Mouse (Mus musculus) neural tube, embryonic 15.5 days (tissue): ENCODE data around the gene Meis2. TPM values are rescaled to one million over a fixed set of nuclear protein-coding genes. Genes with fewer than 3 reads are reported as not detected.

ENCODE experiments used
- ATAC-seq: fragments of 200-750 bp; cut with Nextera tagmentation; 2 replicates; pipeline ENCODE4 v1.8.0; 2017; ENCODE audit warnings: mild to moderate bottlenecking, moderate TSS enrichment, moderate library complexity; ENCODE audit not compliant: low FRiP score
- H3K27ac ChIP-seq: fragments of 300-500 bp; sonication (generic); replicated peaks from 2 replicates; pipeline ENCODE4 v1.5.1; 2015; ENCODE audit warnings: mild to moderate bottlenecking, inconsistent platforms
- H3K27me3 ChIP-seq: fragments of 300-500 bp; sonication (generic); replicated peaks from 2 replicates; pipeline ENCODE4 v1.6.1; 2015; ENCODE audit warnings: inconsistent platforms
- H3K36me3 ChIP-seq: fragments of 300-500 bp; sonication (generic); 2 replicates; pipeline ENCODE4 v1.6.1; 2015; ENCODE audit warnings: inconsistent platforms
- H3K4me1 ChIP-seq: fragments of 300-500 bp; sonication (generic); 2 replicates; pipeline ENCODE4 v1.6.1; 2015; ENCODE audit warnings: inconsistent platforms
- H3K4me2 ChIP-seq: fragments of 300-500 bp; sonication (generic); 2 replicates; pipeline ENCODE4 v1.6.1; 2015; ENCODE audit warnings: inconsistent platforms, mild to moderate bottlenecking, moderate library complexity
- H3K4me3 ChIP-seq: fragments of 300-500 bp; sonication (generic); replicated peaks from 2 replicates; pipeline ENCODE4 v1.5.1; 2015; ENCODE audit warnings: mild to moderate bottlenecking, inconsistent platforms
- H3K9ac ChIP-seq: fragments of 300-500 bp; sonication (generic); replicated peaks from 2 replicates; pipeline ENCODE4 v1.6.1; 2015; ENCODE audit warnings: mild to moderate bottlenecking, inconsistent platforms
- H3K9me3 ChIP-seq: fragments of 300-500 bp; sonication (generic); replicated peaks from 2 replicates; pipeline ENCODE4 v1.6.1; 2016; ENCODE audit warnings: inconsistent platforms
- WGBS: fragments of 180-500 bp; shearing (Covaris S2); methylation state at CpG from one replicate; pipeline ENCODE4 v1.1.7; 2015; ENCODE audit warnings: mixed read lengths; 5-methylcytosine and 5-hydroxymethylcytosine counted together
- polyA plus RNA-seq: library from polyadenylated mRNA; unstranded; fragments of >200 nt; fragmentation: Nextera tagmentation; extraction: Ambion mirVana; gene quantifications from 2 replicates; pipeline ENCODE4 v1.2.1, GENCODE M21; 2015

Meis2 gene
- polyA plus RNA-seq, 1 experiment from 2014 or later, result 95.5 TPM

DNA sequence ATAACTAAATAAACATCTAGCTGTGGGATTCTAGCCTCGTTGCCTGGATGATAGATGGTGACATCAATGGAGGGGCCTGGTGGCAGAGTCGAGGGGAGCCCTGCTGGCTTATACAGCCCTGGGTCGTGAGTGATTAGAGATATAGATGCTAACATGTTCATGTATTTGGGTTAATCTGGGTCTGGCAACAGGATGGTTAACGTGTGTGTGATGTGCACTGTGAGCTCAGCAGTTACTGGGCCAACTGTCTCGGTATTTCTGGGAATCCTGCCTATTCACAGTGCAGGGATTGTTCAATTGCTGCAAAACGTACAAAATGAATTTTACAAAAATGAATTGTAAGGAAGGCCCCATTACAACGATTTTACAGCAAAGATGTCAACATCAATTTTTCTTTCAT, 20.6 kb downstream of the Meis2 start:
- H3K4me2 ChIP-seq, result no peak overlapping the region
- 0 out of 2 replicates have a peak overlapping the region, but pooled peaks have one; percentile 23 for H3K27ac ChIP-seq
- H3K9me3 ChIP-seq, result no peaks in the 10 kb centered on the region
- H3K9ac ChIP-seq, result no peak overlapping the region
- H3K27me3 ChIP-seq, result no peaks in the 10 kb centered on the region
- peaks cover 28% of the 10 kb centered on the region for H3K4me1 ChIP-seq
- 15% methylated on average over 7 of the region's 7 CpGs for WGBS
- no peaks in the 10 kb centered on the region for H3K36me3 ChIP-seq
- no peak overlapping the region for H3K4me3 ChIP-seq
- ATAC-seq, result peak; percentile 25; the same call in 1 of the 2 replicates

DNA sequence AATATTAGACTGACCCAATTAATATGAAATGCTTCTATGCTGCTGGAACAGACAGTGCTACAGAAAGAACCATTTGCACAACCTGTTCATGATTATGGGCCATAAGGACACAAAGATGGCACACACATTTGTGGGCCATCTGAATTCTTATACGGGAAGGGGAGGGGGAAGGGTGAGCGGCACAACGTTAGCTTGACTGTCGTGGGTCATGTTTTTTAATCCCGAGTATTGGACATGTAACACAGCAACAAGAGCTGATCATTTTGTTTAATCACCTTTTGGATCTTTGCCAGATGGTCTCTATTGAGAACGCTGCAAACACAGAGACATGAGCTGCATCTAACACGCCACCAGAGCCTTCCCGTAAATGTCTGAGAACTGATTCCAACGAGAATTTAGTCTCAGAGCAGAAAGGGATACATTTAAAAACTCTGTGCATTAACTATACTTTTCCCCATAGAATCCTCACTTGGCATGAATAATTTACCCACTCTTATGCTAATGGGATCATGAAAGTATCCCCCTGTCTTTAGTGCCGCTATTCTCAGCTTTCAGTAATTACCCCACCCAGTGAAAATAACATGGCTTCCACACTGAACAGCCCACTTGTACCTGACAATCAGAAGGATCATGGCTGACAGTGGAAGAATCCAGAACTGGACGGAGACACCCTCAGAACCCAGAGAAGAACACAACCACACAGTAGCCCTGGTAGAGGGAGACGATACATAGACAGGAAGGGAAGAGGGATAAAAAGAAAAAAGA, 22.5 kb downstream of the Meis2 start:
- H3K27ac ChIP-seq, result no peak overlapping the region
- H3K27me3 ChIP-seq, result no peaks in the 10 kb centered on the region
- no peak overlapping the region for H3K9ac ChIP-seq
- no peak overlapping the region for H3K4me3 ChIP-seq
- 20% methylated on average over 12 of the region's 12 CpGs for WGBS
- no peaks in the 10 kb centered on the region for H3K9me3 ChIP-seq
- peak overlapping the region; percentile 19 for H3K4me2 ChIP-seq
- H3K4me1 ChIP-seq, result peaks cover 28% of the 10 kb centered on the region
- no peak for ATAC-seq
- no peaks in the 10 kb centered on the region for H3K36me3 ChIP-seq

DNA sequence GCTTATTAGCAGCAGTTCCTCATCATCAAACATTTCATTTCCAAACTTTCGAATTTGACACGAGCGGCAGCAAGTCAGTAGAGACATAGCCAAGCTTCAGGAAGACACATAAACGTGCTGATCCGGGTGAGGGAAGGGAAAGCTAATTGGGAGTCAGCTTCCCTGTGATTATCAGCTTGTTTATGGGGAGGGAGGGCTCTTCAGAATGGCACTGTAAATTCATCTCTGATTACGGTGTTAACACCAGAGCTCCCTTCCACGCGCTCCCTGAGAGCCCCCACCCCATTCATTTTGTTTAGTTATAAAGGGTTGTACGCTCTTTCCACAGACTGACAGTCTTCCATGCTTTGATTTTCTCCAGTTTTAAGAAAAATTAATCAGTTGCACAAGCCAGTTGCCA, 23.2 kb downstream of the Meis2 start:
- no peak for ATAC-seq
- Histone ChIP-seq H3K4me1 (peaks cover 28% of the 10 kb centered on the region), H3K4me2 (peak overlapping the region; percentile 19), H3K4me3 (no peak overlapping the region), H3K36me3 (no peaks in the 10 kb centered on the region), H3K27ac (no peak overlapping the region), H3K27me3 (no peaks in the 10 kb centered on the region), H3K9ac (no peak overlapping the region), H3K9me3 (no peaks in the 10 kb centered on the region)
- 27% methylated on average over 9 of the region's 9 CpGs for WGBS

DNA sequence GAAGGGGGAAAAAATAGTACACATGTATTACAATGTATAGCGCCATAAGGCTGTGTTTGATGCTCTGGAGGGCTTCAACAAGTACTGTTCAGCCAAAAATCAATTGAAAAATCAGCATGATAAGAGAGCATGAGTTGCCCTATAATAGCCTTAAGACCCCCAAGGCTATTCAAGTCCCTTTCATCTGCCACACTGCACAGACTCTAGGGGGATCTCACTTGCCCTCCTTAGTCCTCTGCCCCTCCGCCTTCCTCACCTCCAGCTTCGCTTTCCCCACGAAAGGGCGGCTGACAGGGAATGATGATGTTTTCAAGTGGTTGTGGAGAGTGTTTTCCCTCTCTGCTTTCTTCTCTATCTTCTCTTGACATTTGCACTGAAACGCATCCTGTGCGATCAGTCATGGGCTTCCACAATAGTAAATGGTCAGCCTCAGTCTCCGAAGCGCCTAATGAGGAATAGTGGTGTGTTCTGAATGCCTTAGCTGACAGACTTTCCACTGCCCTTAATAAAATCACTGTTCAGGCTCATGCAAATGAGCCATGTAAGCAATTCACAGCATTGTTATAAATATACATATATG, 23.9 kb downstream of the Meis2 start:
- no peak for ATAC-seq
- WGBS, result 45% methylated on average over 9 of the region's 9 CpGs
- H3K27ac ChIP-seq, result no peak overlapping the region; the same call in 1 of the 2 replicates
- H3K4me1 ChIP-seq, result peaks cover 28% of the 10 kb centered on the region
- H3K27me3 ChIP-seq, result no peaks in the 10 kb centered on the region
- no peaks in the 10 kb centered on the region for H3K9me3 ChIP-seq
- no peak overlapping the region for H3K9ac ChIP-seq
- no peaks in the 10 kb centered on the region for H3K36me3 ChIP-seq
- no peak overlapping the region for H3K4me2 ChIP-seq
- H3K4me3 ChIP-seq, result no peak overlapping the region

DNA sequence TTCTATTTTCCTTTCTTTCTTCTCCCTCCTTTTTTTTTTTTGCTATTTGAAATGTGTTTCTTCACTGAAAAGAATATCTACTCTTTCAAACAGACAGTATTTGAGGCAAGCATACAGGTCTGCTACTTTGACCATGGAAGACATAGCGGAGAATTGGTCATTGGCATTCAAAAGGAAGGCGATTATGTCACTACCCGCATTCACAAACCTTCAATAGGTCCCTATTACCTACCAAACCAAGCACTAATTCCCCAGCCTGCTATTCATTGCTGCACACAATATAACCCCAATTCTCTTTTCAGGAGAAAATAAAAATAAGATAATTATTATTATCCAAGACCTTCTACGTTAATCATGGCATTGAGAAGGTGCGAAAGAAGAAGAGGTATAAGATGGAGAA, 30.3 kb downstream of the Meis2 start:
- no peak overlapping the region for H3K27ac ChIP-seq
- no peak overlapping the region for H3K4me3 ChIP-seq
- WGBS, result 70% methylated on average over 5 of the region's 5 CpGs
- H3K4me2 ChIP-seq, result no peak overlapping the region
- no peak for ATAC-seq
- 0 out of 2 replicates have a peak, but pooled peaks cover 3% of the 10 kb centered on the region for H3K36me3 ChIP-seq
- no peaks in the 10 kb centered on the region for H3K4me1 ChIP-seq
- no peaks in the 10 kb centered on the region for H3K9me3 ChIP-seq
- no peak overlapping the region for H3K9ac ChIP-seq
- H3K27me3 ChIP-seq, result no peaks in the 10 kb centered on the region

DNA sequence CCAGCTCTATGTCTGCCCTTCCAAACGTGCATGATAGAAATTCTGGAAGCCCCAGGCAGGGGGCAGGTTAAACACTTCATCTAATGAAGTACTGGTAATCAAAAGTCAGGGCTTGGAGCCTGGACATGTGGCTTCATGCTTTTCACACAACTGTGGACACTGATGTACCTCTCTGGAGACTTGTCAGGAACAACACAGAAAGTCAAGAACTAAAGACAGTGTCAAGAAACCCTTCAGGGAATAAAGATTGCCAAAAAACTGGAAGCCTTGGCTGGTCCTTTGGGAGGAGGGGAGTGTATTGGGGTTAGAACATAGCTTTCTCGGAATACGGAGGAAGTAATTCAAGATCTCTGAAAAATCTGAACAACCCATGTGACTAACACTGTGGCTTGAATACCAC, 37.5 kb downstream of the Meis2 start:
- 75% methylated on average over 3 of the region's 3 CpGs for WGBS
- no peaks in the 10 kb centered on the region for H3K9me3 ChIP-seq

DNA sequence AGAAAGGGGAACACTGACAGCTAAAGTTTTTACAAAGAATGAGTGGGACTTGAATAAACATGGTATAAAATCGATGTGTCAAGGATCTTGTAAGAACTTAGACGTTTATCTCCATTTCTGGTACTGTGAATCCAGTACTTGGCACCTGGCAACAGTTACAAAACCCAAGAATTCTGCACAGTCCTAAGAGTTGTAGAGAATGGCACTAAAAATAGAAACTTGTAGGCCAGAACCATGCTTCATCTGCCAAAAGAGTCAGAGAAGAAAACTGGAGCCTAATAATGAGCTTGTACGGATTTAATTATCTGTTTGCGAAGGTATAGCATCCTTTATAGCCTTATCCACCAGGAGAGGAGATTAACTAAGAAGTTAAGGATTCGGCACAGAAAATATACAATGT, 42.8 kb downstream of the Meis2 start:
- WGBS, result 72% methylated on average over 5 of the region's 5 CpGs
- Histone ChIP-seq H3K27me3 (no peaks in the 10 kb centered on the region), H3K4me1 (peaks cover 33% of the 10 kb centered on the region), H3K4me3 (no peak overlapping the region), H3K27ac (no peak overlapping the region), H3K4me2 (no peak overlapping the region), H3K9ac (no peak overlapping the region), H3K36me3 (no peaks in the 10 kb centered on the region), H3K9me3 (no peaks in the 10 kb centered on the region)
- ATAC-seq, result no peak

More for the DNA sequence above, 37.5 kb downstream of the Meis2 start:
- ATAC-seq, result no peak
- no peak overlapping the region for H3K4me2 ChIP-seq
- no peak overlapping the region for H3K4me3 ChIP-seq
- no peak overlapping the region for H3K27ac ChIP-seq
- H3K27me3 ChIP-seq, result no peaks in the 10 kb centered on the region
- no peaks in the 10 kb centered on the region for H3K4me1 ChIP-seq
- 0 out of 2 replicates have a peak, but pooled peaks cover 10% of the 10 kb centered on the region for H3K36me3 ChIP-seq
- H3K9ac ChIP-seq, result no peak overlapping the region

GRCm38 (mm10) chr2:116021931-116022330, 43.7 kb downstream of the Meis2 start:
- H3K4me2 ChIP-seq, result no peak overlapping the region

DNA sequence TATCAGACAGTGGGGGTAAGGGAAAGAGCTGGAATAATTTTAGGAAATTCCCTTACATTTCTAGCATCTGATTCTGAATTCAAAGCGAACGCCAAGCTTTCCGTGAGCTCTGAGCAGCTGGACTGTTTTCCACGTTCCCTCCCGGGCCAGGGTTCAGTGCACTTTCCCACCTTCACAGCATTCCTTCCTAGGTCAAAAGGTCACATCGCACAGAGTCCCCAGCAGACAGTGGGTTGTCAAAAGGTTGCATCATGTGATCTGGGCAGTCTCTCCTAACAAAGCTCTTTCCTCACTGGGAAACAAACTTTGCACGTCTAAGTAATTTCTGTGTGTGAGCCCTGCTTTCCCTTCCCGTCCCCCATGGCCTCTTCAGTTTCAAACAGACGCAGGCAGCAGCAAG, 44.6 kb downstream of the Meis2 start:
- H3K4me2 ChIP-seq, result peak overlapping the region; percentile 40
- H3K27ac ChIP-seq, result peak overlapping the region; percentile 54
- H3K9me3 ChIP-seq, result no peaks in the 10 kb centered on the region
- no peak overlapping the region for H3K4me3 ChIP-seq
- no peak for ATAC-seq
- no peaks in the 10 kb centered on the region for H3K36me3 ChIP-seq
- 0 out of 2 replicates have a peak overlapping the region, but pooled peaks have one; percentile 20 for H3K9ac ChIP-seq
- H3K27me3 ChIP-seq, result no peaks in the 10 kb centered on the region
- H3K4me1 ChIP-seq, result peaks cover 33% of the 10 kb centered on the region
- 7% methylated on average over 9 of the region's 9 CpGs for WGBS

More at GRCm38 (mm10) chr2:116021931-116022330, 43.7 kb downstream of the Meis2 start:
- ATAC-seq, result no peak
- Histone ChIP-seq H3K4me3 (no peak overlapping the region), H3K27me3 (no peaks in the 10 kb centered on the region), H3K36me3 (no peaks in the 10 kb centered on the region), H3K9me3 (no peaks in the 10 kb centered on the region), H3K27ac (no peak overlapping the region), H3K9ac (no peak overlapping the region), H3K4me1 (peaks cover 33% of the 10 kb centered on the region)
- 63% methylated on average over 4 of the region's 4 CpGs for WGBS

DNA sequence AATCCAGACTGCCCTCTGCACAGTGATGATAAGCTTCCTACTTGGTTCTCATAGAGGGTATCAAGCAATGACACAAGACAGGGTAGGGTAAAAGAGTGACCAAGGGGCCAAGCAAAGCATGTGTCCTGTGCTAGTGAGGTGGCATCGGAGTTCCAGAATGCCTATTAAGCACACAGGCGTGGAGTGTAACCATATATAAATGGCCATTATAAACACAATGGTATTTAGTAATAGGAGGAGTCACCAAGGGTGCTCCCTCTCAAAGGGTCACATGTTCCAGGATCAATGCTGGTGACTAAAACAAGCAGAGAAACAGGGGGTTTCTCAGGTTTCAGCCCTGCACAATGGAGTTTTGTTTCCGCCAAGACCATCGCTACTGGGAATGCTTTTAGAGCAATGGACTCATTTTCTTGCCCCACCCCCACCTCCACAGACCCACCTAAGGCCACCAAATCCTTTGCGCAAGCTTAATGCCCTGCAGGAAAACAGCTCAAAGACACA, 45.1 kb downstream of the Meis2 start:
- no peak overlapping the region for H3K4me3 ChIP-seq
- 0 out of 2 replicates have a peak overlapping the region, but pooled peaks have one; percentile 20 for H3K9ac ChIP-seq
- no peaks in the 10 kb centered on the region for H3K27me3 ChIP-seq
- H3K27ac ChIP-seq, result peak overlapping the region; percentile 54
- H3K4me2 ChIP-seq, result peak overlapping the region; percentile 40
- H3K4me1 ChIP-seq, result peaks cover 33% of the 10 kb centered on the region
- no peaks in the 10 kb centered on the region for H3K36me3 ChIP-seq
- ATAC-seq, result peak; percentile 37; the same call in 1 of the 2 replicates
- 13% methylated on average over 5 of the region's 5 CpGs for WGBS
- H3K9me3 ChIP-seq, result no peaks in the 10 kb centered on the region

- Histone ChIP-seq H3K9me3 (no peaks in the 10 kb centered on the region), H3K4me2 (peak overlapping the region; percentile 40), H3K4me1 (peaks cover 33% of the 10 kb centered on the region), H3K4me3 (no peak overlapping the region), H3K27me3 (no peaks in the 10 kb centered on the region), H3K9ac (0 out of 2 replicates have a peak overlapping the region, but pooled peaks have one; percentile 1), H3K36me3 (no peaks in the 10 kb centered on the region), H3K27ac (peak overlapping the region; percentile 54; the same call in 1 of the 2 replicates)
- WGBS, result 8% methylated on average over 9 of the region's 9 CpGs
- ATAC-seq, result peak; percentile 51
Measured at GRCm38 (mm10) chr2:116019959-116020358, 45.7 kb downstream of the Meis2 start.

GRCm38 (mm10) chr2:116019466-116019794, 46.2 kb downstream of the Meis2 start:
- no peaks in the 10 kb centered on the region for H3K27me3 ChIP-seq
- ATAC-seq, result 0 out of 2 replicates have a peak, but pooled peaks have one; percentile 29
- no peak overlapping the region for H3K4me2 ChIP-seq
- 0 out of 2 replicates have a peak overlapping the region, but pooled peaks have one; percentile 54 for H3K27ac ChIP-seq
- 14% methylated on average over 6 of the region's 6 CpGs for WGBS
- no peak overlapping the region for H3K4me3 ChIP-seq
- no peak overlapping the region for H3K9ac ChIP-seq
- no peaks in the 10 kb centered on the region for H3K9me3 ChIP-seq
- no peaks in the 10 kb centered on the region for H3K36me3 ChIP-seq
- peaks cover 33% of the 10 kb centered on the region for H3K4me1 ChIP-seq
